Mouse (Mus musculus) lung, postnatal 0 days (tissue): ENCODE measurements at regions not wholly inside any gene's neighbourhood (a gene's known extent, or its start where the extent isn't known, plus 50 kb on each side); places are given as distances from the start of the nearest gene placed in this dataset.

Experiments
- ATAC-seq: fragments of 200-750 bp; cut with Nextera tagmentation; 2 replicates; pipeline ENCODE4 v1.8.0; 2017; ENCODE audit warnings: moderate library complexity
- DNase-seq: peaks from one replicate; pipeline ENCODE4 v3.0.0-alpha.2; 2016; ENCODE audit warnings: low spot score
- H3K27ac ChIP-seq: fragments of 300-500 bp; sonication (generic); 2 replicates; pipeline ENCODE4 v1.5.1; 2014; ENCODE audit warnings: antibody characterized with exemption, mild to moderate bottlenecking, low read length, mixed read lengths
- H3K27me3 ChIP-seq: fragments of 300-500 bp; sonication (generic); replicated peaks from 2 replicates; pipeline ENCODE4 v1.6.1; 2014; ENCODE audit warnings: low read length, mixed read lengths; ENCODE audit not compliant: insufficient read depth
- H3K36me3 ChIP-seq: fragments of 300-500 bp; sonication (generic); 2 replicates; pipeline ENCODE4 v1.6.1; 2014; ENCODE audit warnings: low read length, mixed read lengths; ENCODE audit not compliant: insufficient read depth
- H3K4me1 ChIP-seq: fragments of 300-500 bp; sonication (generic); 2 replicates; pipeline ENCODE4 v1.6.1; 2014; ENCODE audit warnings: antibody characterized with exemption, low read depth, low read length, mixed read lengths; ENCODE audit not compliant: insufficient read depth
- H3K4me2 ChIP-seq: fragments of 300-500 bp; sonication (generic); replicated peaks from 2 replicates; pipeline ENCODE4 v1.6.1; 2014; ENCODE audit warnings: low read depth, mild to moderate bottlenecking, low read length, moderate library complexity, mixed read lengths
- H3K4me3 ChIP-seq: fragments of 300-500 bp; sonication (generic); 2 replicates; pipeline ENCODE4 v1.5.1; 2014; ENCODE audit warnings: low read depth, low read length
- H3K9ac ChIP-seq: fragments of 300-500 bp; sonication (generic); replicated peaks from 2 replicates; pipeline ENCODE4 v1.6.1; 2014; ENCODE audit warnings: low read depth, mild to moderate bottlenecking
- H3K9me3 ChIP-seq: fragments of 300-500 bp; sonication (generic); 2 replicates; pipeline ENCODE4 v1.6.1; 2016; ENCODE audit warnings: low read length, mixed read lengths
- CTCF ChIP-seq: IDR thresholded peaks from 2 replicates; pipeline ENCODE4 v1.5.1; 2016; ENCODE audit warnings: antibody characterized with exemption, mild to moderate bottlenecking
- EP300 ChIP-seq: IDR thresholded peaks from 2 replicates; pipeline ENCODE4 v1.6.1; 2016; ENCODE audit warnings: antibody characterized with exemption, mild to moderate bottlenecking, control low read depth
- WGBS: fragments of 180-500 bp; shearing (Covaris S2); extraction: QIAGEN DNeasy Blood & Tissue Kit; methylation state at CpG from one replicate; pipeline ENCODE4 v1.1.7; 2014; 5-methylcytosine and 5-hydroxymethylcytosine counted together

DNA sequence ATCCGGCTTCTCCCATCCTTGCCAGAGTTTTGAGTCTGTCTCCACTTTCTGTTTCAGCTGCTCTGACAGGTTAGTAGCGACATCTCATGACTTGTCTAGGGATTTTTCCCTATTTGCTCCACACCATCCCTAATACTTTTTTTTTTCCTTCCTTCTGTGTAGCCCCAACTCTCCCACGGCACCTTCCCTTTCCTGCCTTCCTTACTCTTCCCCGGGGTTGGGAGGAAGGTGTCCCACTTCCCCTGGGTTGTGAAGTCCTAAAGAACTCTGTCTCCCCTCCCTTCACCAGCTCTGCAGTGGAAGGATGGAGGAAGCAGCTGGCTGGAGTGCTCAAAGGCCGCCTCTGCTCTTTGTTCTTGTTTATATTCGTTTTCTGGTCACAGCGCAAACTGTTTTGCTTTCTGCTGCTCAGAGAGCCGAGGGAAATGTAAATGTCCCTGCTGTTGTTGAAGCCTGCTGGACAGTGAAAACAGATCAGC, 98.5 kb downstream of the Hsd17b3 start:
- Histone ChIP-seq H3K4me2 (peak overlapping the region; percentile 33; the same call in 1 of the 2 replicates), H3K27me3 (no peaks in the 10 kb centered on the region), H3K9me3 (no peaks in the 10 kb centered on the region), H3K9ac (no peak overlapping the region), H3K4me1 (peaks cover 11% of the 10 kb centered on the region; the same call in 1 of the 2 replicates), H3K36me3 (no peaks in the 10 kb centered on the region), H3K27ac (peak overlapping the region; percentile 63), H3K4me3 (no peak overlapping the region)
- WGBS: 11% methylated on average over 8 of the region's 8 CpGs
- ATAC-seq (peak; percentile 63), DNase-seq (peak; percentile 78)
- peak; percentile 68 for TF ChIP-seq CTCF
- TF ChIP-seq EP300: no peak

- TF ChIP-seq EP300 (no peak), CTCF (no peak)
- H3K4me2 ChIP-seq: no peak overlapping the region
- no peaks in the 10 kb centered on the region for H3K36me3 ChIP-seq
- ATAC-seq (no peak), DNase-seq (no peak)
- peaks cover 11% of the 10 kb centered on the region; the same call in 1 of the 2 replicates for H3K4me1 ChIP-seq
- WGBS: 48% methylated on average over 2 of the region's 2 CpGs
- 0 out of 2 replicates have a peak overlapping the region, but pooled peaks have one; percentile 63 for H3K27ac ChIP-seq
- no peak overlapping the region for H3K9ac ChIP-seq
- H3K9me3 ChIP-seq: no peaks in the 10 kb centered on the region
- no peak overlapping the region for H3K4me3 ChIP-seq
- H3K27me3 ChIP-seq: no peaks in the 10 kb centered on the region
Observed at GRCm38 (mm10) chr13:63989769-63990168, 99.3 kb downstream of the Hsd17b3 start.

DNA sequence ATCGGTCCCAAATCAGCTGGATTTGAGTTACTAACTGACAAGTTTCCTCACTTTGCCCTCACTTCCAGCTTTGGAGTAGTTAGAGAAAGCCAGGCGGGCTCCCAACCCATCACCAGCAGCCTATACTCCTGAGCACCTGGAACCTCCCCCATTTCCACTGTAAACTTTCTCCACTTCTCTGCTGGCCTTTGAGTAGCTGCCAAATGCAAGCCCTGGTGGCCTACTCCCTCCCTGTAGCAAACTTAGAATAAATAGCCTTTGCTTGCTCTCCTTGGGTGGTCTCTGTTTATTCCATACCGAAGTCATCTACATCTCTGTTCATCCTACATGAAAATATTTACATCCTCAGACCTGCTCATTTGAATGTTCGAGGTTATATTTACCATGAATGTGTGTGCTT, 100.8 kb downstream of the Hsd17b3 start:
- ATAC-seq (no peak), DNase-seq (no peak)
- TF ChIP-seq EP300 (no peak), CTCF (no peak)
- no peaks in the 10 kb centered on the region for H3K9me3 ChIP-seq
- no peak overlapping the region for H3K4me2 ChIP-seq
- H3K4me1 ChIP-seq: peaks cover 11% of the 10 kb centered on the region; the same call in 1 of the 2 replicates
- H3K27ac ChIP-seq: no peak overlapping the region
- 48% methylated on average over 4 of the region's 4 CpGs for WGBS
- no peaks in the 10 kb centered on the region for H3K27me3 ChIP-seq
- no peak overlapping the region for H3K9ac ChIP-seq
- no peak overlapping the region for H3K4me3 ChIP-seq
- no peaks in the 10 kb centered on the region for H3K36me3 ChIP-seq

DNA sequence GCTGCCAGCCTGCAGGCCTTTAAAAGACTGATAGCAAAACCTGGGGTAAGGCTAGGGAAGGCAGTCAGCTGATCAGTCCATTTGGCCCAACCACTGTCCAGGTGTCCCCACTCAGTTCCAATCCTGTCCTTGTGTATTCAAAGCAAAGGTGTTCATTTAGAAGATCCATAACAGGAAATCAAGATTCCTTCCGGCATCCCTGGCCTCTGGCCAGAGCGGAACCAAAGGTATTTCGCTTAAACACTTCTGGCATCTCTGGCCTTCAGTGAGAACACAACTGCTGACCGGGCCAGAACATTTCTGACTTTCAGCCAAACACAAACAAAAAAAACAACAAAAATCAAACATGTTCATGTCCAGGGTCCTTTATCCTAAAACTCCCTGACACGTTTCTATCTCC, 102.3 kb downstream of the Hsd17b3 start:
- Histone ChIP-seq H3K27me3 (no peaks in the 10 kb centered on the region), H3K36me3 (no peaks in the 10 kb centered on the region), H3K4me3 (no peak overlapping the region), H3K9me3 (no peaks in the 10 kb centered on the region), H3K27ac (no peak overlapping the region), H3K4me2 (no peak overlapping the region), H3K9ac (no peak overlapping the region), H3K4me1 (peaks cover 11% of the 10 kb centered on the region; the same call in 1 of the 2 replicates)
- no peak for TF ChIP-seq EP300
- no peak for TF ChIP-seq CTCF
- 37% methylated on average over 5 of the region's 5 CpGs for WGBS
- ATAC-seq (no peak), DNase-seq (no peak)

- Histone ChIP-seq H3K4me3 (no peak overlapping the region), H3K4me1 (peaks cover 14% of the 10 kb centered on the region; the same call in 1 of the 2 replicates), H3K9me3 (no peaks in the 10 kb centered on the region), H3K27me3 (no peaks in the 10 kb centered on the region), H3K4me2 (no peak overlapping the region), H3K27ac (no peak overlapping the region), H3K9ac (no peak overlapping the region), H3K36me3 (no peaks in the 10 kb centered on the region)
- ATAC-seq (no peak), DNase-seq (no peak)
- WGBS: 24% methylated on average over 4 of the region's 4 CpGs
- TF ChIP-seq CTCF: no peak
- no peak for TF ChIP-seq EP300
Observed at GRCm38 (mm10) chr13:63985590-63985989, 103.4 kb downstream of the Hsd17b3 start.

GRCm38 (mm10) chr13:63985086-63985485, 103.9 kb downstream of the Hsd17b3 start:
- WGBS: 52% methylated on average over 5 of the region's 5 CpGs

More at GRCm38 (mm10) chr13:63985086-63985485, 103.9 kb downstream of the Hsd17b3 start:
- Histone ChIP-seq H3K36me3 (no peaks in the 10 kb centered on the region), H3K27ac (no peak overlapping the region), H3K9me3 (no peaks in the 10 kb centered on the region), H3K9ac (no peak overlapping the region), H3K4me3 (no peak overlapping the region), H3K4me2 (no peak overlapping the region), H3K4me1 (peaks cover 17% of the 10 kb centered on the region; the same call in 1 of the 2 replicates), H3K27me3 (no peaks in the 10 kb centered on the region)
- ATAC-seq: no peak
- TF ChIP-seq EP300 (no peak), CTCF (no peak)
- DNase-seq: no peak
